Mouse (Mus musculus): Measurements from ENCODE around the gene 2610528A11Rik. TPM values are rescaled to one million over a fixed set of nuclear protein-coding genes. Genes with fewer than 3 reads are reported as not detected.

The 2610528A11Rik gene
- polyA plus RNA-seq, 1 experiment from 2014 or later, result 1.9 TPM

DNA sequence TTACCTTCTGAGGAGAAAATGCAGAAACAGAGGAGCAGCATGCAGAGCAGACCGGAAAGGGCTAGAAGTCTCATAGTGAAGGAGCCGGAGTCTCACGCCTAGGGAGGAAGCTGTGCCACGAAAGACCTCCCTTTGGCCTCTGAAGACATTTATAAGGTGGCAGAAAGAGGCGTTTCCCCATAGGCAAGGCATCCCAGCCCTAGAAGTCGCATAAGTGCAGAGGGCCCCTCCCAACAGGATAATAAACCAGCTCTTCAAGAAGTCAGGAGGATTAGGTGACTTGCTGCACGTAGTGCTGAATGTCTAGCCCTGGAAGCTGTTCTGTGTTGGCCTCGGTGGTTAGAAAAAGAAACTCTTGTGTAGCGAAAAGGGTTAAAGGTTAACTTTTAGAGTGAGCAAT lies 3.8 kb downstream of the 2610528A11Rik start:
- Histone ChIP-seq H3K27me3 (ENCODE audit: control insufficient read depth, insufficient read depth, low read length) (0 out of 2 replicates have a peak, but pooled peaks cover 3% of the 10 kb centered on the region), H3K27ac (replicated peaks in 1 of 2; ENCODE audit: control insufficient read depth in 1 of 2, insufficient read depth in 1 of 2, low read depth in 2 of 2, low read length in 2 of 2) (no peak overlapping the region), H3K9me3 (ENCODE audit: control insufficient read depth, low read length) (no peaks in the 10 kb centered on the region), H3K4me2 (ENCODE audit: low read length) (no peak overlapping the region), H3K9ac (ENCODE audit: low read length) (no peak overlapping the region), H3K36me3 (ENCODE audit: control insufficient read depth, insufficient read depth, low read length) (no peaks in the 10 kb centered on the region), H3K4me1 (ENCODE audit: control insufficient read depth in 2 of 2, insufficient read depth in 2 of 2, low read length in 2 of 2) (peaks cover 17 to 29% of the 10 kb centered on the region in 2 experiments), H3K4me3 (ENCODE audit: control insufficient read depth in 1 of 2, insufficient read depth in 1 of 2, low read depth in 1 of 2, low read length in 2 of 2) (no peak overlapping the region)
- WGBS, result 47% methylated on average over 9 of the region's 9 CpGs
- no peak for ATAC-seq (ENCODE audit: insufficient number of reproducible peaks, insufficient read depth, low FRiP score, low read depth)

DNA sequence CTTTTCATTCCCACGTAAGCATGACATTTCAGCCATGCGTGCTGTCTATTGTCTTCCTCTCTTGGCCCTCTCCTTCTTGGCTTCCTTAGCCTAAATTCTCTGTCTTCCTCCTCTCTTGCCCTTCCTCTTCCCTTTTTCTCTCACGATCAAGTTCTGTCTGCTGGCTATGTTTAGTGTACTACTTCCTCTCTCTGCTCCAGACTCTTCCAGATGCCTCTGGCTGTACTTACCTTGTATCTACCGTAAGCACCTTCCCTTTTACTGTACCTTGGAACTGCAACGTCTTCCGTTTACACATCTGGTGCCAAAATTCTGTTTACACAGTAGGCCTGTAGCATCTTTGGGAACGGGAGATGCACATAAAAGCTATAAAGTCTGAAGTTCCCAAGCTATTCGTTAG lies 4.4 kb downstream of the 2610528A11Rik start:
- Histone ChIP-seq H3K9me3 (ENCODE audit: control insufficient read depth, low read length) (no peaks in the 10 kb centered on the region), H3K4me3 (ENCODE audit: control insufficient read depth in 1 of 2, insufficient read depth in 1 of 2, low read depth in 1 of 2, low read length in 2 of 2) (no peak overlapping the region), H3K4me2 (ENCODE audit: low read length) (no peak overlapping the region), H3K36me3 (ENCODE audit: control insufficient read depth, insufficient read depth, low read length) (no peaks in the 10 kb centered on the region), H3K27ac (replicated peaks in 1 of 2; ENCODE audit: control insufficient read depth in 1 of 2, insufficient read depth in 1 of 2, low read depth in 2 of 2, low read length in 2 of 2) (no peak overlapping the region), H3K27me3 (ENCODE audit: control insufficient read depth, insufficient read depth, low read length) (0 out of 2 replicates have a peak, but pooled peaks cover 3% of the 10 kb centered on the region), H3K9ac (ENCODE audit: low read length) (no peak overlapping the region), H3K4me1 (ENCODE audit: control insufficient read depth in 2 of 2, insufficient read depth in 2 of 2, low read length in 2 of 2) (peaks cover 20 to 34% of the 10 kb centered on the region in 2 experiments)
- whole genome bisulfite sequencing, result 75% methylated on average over 8 of the region's 8 CpGs
- no peak for ATAC-seq (ENCODE audit: insufficient number of reproducible peaks, insufficient read depth, low FRiP score, low read depth)

DNA sequence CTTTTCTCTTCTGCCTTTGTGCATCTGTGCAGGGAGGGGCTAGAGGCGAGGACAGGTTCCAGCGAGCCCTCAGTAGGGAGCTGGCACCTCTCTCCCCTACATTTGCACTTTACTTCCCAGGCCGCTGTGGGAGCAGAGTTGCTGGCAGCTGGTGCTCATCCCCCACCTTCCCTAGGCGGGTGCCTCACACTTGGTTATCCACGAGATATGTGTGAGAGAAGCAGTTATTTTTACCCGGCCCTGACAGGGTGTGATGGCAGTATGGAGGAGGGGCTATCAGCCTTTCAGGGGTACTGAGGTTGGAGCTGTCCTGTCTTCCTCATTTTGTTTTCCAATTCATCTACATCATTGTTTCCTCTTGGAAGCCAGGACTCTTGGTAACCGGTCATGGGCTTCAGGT lies 8.0 kb downstream of the 2610528A11Rik start:
- Histone ChIP-seq H3K9ac (ENCODE audit: low read length) (no peak overlapping the region), H3K36me3 (ENCODE audit: control insufficient read depth, insufficient read depth, low read length) (no peaks in the 10 kb centered on the region), H3K4me1 (ENCODE audit: control insufficient read depth in 2 of 2, insufficient read depth in 2 of 2, low read length in 2 of 2) (peaks cover 23 to 41% of the 10 kb centered on the region in 2 experiments), H3K27me3 (ENCODE audit: control insufficient read depth, insufficient read depth, low read length) (no peaks in the 10 kb centered on the region), H3K27ac (replicated peaks in 1 of 2; ENCODE audit: control insufficient read depth in 1 of 2, insufficient read depth in 1 of 2, low read depth in 2 of 2, low read length in 2 of 2) (peak overlapping the region; percentile 42 to 67), H3K4me3 (ENCODE audit: control insufficient read depth in 1 of 2, insufficient read depth in 1 of 2, low read depth in 1 of 2, low read length in 2 of 2) (no peak overlapping the region), H3K9me3 (ENCODE audit: control insufficient read depth, low read length) (no peaks in the 10 kb centered on the region), H3K4me2 (ENCODE audit: low read length) (peak overlapping the region; percentile 40)
- ATAC-seq (ENCODE audit: insufficient number of reproducible peaks, insufficient read depth, low FRiP score, low read depth), result peak; percentile 68
- 3% methylated on average over 7 of the region's 7 CpGs for WGBS

DNA sequence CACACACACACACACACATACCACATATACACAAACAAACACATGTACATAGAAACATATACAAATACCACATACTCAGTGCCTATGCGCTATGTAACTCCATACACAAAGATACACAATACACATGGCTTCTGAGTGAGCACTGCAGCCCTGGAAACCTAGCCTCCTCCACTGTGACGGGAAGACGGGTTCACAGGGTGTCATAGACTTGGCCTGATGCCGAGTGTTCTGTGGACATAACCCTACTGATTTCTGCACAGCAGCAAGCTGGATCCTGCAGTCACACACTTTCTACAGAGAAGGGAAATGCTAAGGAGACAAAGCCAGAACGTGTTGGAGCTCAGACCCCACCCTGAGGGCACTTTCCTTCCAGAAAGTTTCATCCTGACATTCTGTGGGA lies 9.1 kb downstream of the 2610528A11Rik start:
- Histone ChIP-seq H3K4me2 (ENCODE audit: low read length) (0 out of 2 replicates have a peak overlapping the region, but pooled peaks have one; percentile 11), H3K4me3 (ENCODE audit: control insufficient read depth in 1 of 2, insufficient read depth in 1 of 2, low read depth in 1 of 2, low read length in 2 of 2) (no peak overlapping the region), H3K36me3 (ENCODE audit: control insufficient read depth, insufficient read depth, low read length) (no peaks in the 10 kb centered on the region), H3K4me1 (ENCODE audit: control insufficient read depth in 2 of 2, insufficient read depth in 2 of 2, low read length in 2 of 2) (peaks cover 18 to 32% of the 10 kb centered on the region in 2 experiments), H3K27me3 (ENCODE audit: control insufficient read depth, insufficient read depth, low read length) (peaks cover 4% of the 10 kb centered on the region; the same call in 1 of the 2 replicates), H3K27ac (replicated peaks in 1 of 2; ENCODE audit: control insufficient read depth in 1 of 2, insufficient read depth in 1 of 2, low read depth in 2 of 2, low read length in 2 of 2) (peak overlapping the region; percentile 53 to 67), H3K9me3 (ENCODE audit: control insufficient read depth, low read length) (no peaks in the 10 kb centered on the region), H3K9ac (ENCODE audit: low read length) (no peak overlapping the region)
- 34% methylated on average over 5 of the region's 5 CpGs for WGBS
- ATAC-seq (ENCODE audit: insufficient number of reproducible peaks, insufficient read depth, low FRiP score, low read depth), result peak; percentile 63; the same call in 1 of the 2 replicates

DNA sequence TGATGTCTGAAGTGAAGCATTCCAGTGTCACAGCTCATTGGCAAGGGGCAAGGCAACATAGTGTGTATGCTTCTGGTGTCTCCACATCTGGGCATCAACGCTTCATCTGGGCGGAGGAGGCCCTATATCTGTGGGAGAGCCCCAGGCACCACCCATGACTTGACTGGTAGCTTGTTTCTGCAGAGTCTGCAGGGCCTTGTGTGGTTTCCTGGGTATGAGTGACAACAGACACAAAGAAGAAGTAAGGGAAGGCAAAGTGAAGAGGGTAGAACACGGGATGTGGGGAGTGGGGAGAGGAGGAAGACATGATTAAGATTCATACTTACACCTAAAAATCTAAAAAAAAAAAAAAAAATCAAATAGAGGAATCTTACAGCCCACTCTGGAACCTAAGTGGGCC lies 11.3 kb downstream of the 2610528A11Rik start:
- peaks cover 20 to 34% of the 10 kb centered on the region in 2 experiments for H3K4me1 ChIP-seq (ENCODE audit: control insufficient read depth in 2 of 2, insufficient read depth in 2 of 2, low read length in 2 of 2)
- H3K4me2 ChIP-seq (ENCODE audit: low read length), result no peak overlapping the region
- ATAC-seq (ENCODE audit: insufficient number of reproducible peaks, insufficient read depth, low FRiP score, low read depth), result no peak
- WGBS, result 86% methylated on average over 3 of the region's 3 CpGs
- no peak overlapping the region for H3K4me3 ChIP-seq (ENCODE audit: control insufficient read depth in 1 of 2, insufficient read depth in 1 of 2, low read depth in 1 of 2, low read length in 2 of 2)
- H3K27ac ChIP-seq (replicated peaks in 1 of 2; ENCODE audit: control insufficient read depth in 1 of 2, insufficient read depth in 1 of 2, low read depth in 2 of 2, low read length in 2 of 2), result no peak overlapping the region
- no peaks in the 10 kb centered on the region for H3K9me3 ChIP-seq (ENCODE audit: control insufficient read depth, low read length)
- no peaks in the 10 kb centered on the region for H3K36me3 ChIP-seq (ENCODE audit: control insufficient read depth, insufficient read depth, low read length)
- H3K9ac ChIP-seq (ENCODE audit: low read length), result no peak overlapping the region
- peaks cover 27% of the 10 kb centered on the region for H3K27me3 ChIP-seq (ENCODE audit: control insufficient read depth, insufficient read depth, low read length)

DNA sequence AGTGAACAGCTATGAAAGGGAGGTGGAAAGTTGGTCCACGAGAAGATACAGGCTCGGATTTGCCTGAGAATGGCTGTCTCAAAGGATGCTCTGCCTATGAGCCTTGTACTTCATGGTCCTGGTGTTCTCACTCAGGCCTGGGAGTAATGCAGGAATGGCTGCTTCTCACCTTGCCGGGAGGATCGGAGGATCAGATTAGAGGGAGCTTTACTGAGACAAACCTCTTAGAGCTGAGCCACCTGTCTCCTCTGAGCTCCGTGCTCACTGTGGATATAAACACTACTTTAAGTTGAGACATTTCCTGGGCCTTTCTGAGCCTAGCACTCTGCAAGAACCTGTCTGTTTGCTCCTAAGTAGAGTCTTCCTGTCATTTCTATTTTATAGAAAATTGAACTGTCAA lies 12.3 kb downstream of the 2610528A11Rik start:
- 51% methylated on average over 5 of the region's 5 CpGs for WGBS
- Histone ChIP-seq H3K4me3 (ENCODE audit: control insufficient read depth in 1 of 2, insufficient read depth in 1 of 2, low read depth in 1 of 2, low read length in 2 of 2) (no peak overlapping the region), H3K27me3 (ENCODE audit: control insufficient read depth, insufficient read depth, low read length) (peaks cover 36% of the 10 kb centered on the region), H3K36me3 (ENCODE audit: control insufficient read depth, insufficient read depth, low read length) (no peaks in the 10 kb centered on the region), H3K27ac (replicated peaks in 1 of 2; ENCODE audit: control insufficient read depth in 1 of 2, insufficient read depth in 1 of 2, low read depth in 2 of 2, low read length in 2 of 2) (no peak overlapping the region), H3K4me2 (ENCODE audit: low read length) (no peak overlapping the region), H3K9me3 (ENCODE audit: control insufficient read depth, low read length) (no peaks in the 10 kb centered on the region), H3K9ac (ENCODE audit: low read length) (no peak overlapping the region), H3K4me1 (ENCODE audit: control insufficient read depth in 2 of 2, insufficient read depth in 2 of 2, low read length in 2 of 2) (peaks cover 19 to 33% of the 10 kb centered on the region in 2 experiments)
- ATAC-seq (ENCODE audit: insufficient number of reproducible peaks, insufficient read depth, low FRiP score, low read depth), result no peak

DNA sequence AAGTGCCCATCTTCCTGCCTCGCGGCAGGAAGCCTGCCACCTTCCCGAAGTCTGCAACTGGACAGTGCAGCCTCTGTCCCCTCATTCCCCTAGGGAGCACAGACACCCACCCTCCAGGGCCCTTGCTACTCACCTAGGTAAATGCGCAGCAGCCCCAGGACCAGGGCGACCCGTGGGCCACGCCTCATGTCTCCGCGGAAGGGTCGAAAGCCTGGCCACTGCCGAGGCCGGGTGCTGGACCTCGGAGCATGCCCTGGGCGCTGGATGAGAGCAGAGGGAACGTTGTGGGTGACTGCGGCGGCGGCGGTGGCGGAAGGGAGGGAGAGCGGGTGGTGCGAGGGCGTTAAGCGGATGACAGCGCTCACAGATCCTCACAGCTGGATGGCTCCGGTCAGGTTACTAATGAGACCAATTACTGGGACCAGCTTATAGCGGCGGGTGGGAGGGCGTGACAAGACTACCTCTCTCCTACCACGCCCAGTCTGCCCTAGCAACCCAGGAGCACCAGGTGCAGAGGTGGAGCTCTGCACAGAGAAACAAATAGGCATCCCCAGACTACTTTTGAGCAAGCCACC lies 15.8 kb downstream of the 2610528A11Rik start, which contains the start of gene Cdhr1:
Gene Cdhr1, minus strand, starts transcription at position 392 of the 575 bp plus-strand sequence.
- Histone ChIP-seq H3K27me3 (ENCODE audit: control insufficient read depth, insufficient read depth, low read length) (peaks cover 50% of the 10 kb centered on the region), H3K4me1 (ENCODE audit: control insufficient read depth in 2 of 2, insufficient read depth in 2 of 2, low read length in 2 of 2) (peaks cover 5 to 9% of the 10 kb centered on the region in 2 experiments; a peak in 2 of 4 replicates)
- WGBS, result under 1% methylated on average over 30 of the region's 30 CpGs

More for the DNA sequence above, 15.8 kb downstream of the 2610528A11Rik start, which contains the start of gene Cdhr1:
- no peaks in the 10 kb centered on the region for H3K36me3 ChIP-seq (ENCODE audit: control insufficient read depth, insufficient read depth, low read length)
- no peaks in the 10 kb centered on the region for H3K9me3 ChIP-seq (ENCODE audit: control insufficient read depth, low read length)
- 0 out of 2 replicates have a peak, but pooled peaks have one; percentile 18 for ATAC-seq (ENCODE audit: insufficient number of reproducible peaks, insufficient read depth, low FRiP score, low read depth)
- H3K9ac ChIP-seq (ENCODE audit: low read length), result peak within 1 kb of the TSS; percentile 55
- peak within 1 kb of the TSS; percentile 16 to 34; a peak in 3 of 4 replicates for H3K4me3 ChIP-seq (ENCODE audit: control insufficient read depth in 1 of 2, insufficient read depth in 1 of 2, low read depth in 1 of 2, low read length in 2 of 2)
- H3K4me2 ChIP-seq (ENCODE audit: low read length), result peak within 1 kb of the TSS; percentile 67
- H3K27ac ChIP-seq (replicated peaks in 1 of 2; ENCODE audit: control insufficient read depth in 1 of 2, insufficient read depth in 1 of 2, low read depth in 2 of 2, low read length in 2 of 2), result no peak within 1 kb of the TSS

Data from heart, embryonic 14.5 days (tissue).